Mouse (Mus musculus): ENCODE results near the gene Psg17. TPM values are rescaled to one million over a fixed set of nuclear protein-coding genes. Genes with fewer than 3 reads are reported as not detected.

The Psg17 gene
- polyA plus RNA-seq, 1 experiment: not detected

GRCm38 (mm10) chr7:18840386-18841173, 19.2 kb upstream of the Psg17 start:
- H3K4me1 ChIP-seq (ENCODE audit: control insufficient read depth, insufficient read depth, low read length): peaks cover 1% of the 10 kb centered on the region; the same call in 1 of the 2 replicates
- no peak for TF ChIP-seq CTCF (IDR thresholded peaks at IDR 0.05; ENCODE audit: control insufficient read depth, insufficient read depth, low read length)
- no peak for TF ChIP-seq POLR2A (IDR thresholded peaks at IDR 0.05; ENCODE audit: borderline replicate concordance, control insufficient read depth, low read depth, low read length)
- 3% methylated on average over 17 of the region's 17 CpGs for WGBS
- peak overlapping the region; percentile 46 for H3K4me3 ChIP-seq (replicated peaks; ENCODE audit: control insufficient read depth, low read depth, low read length)
- peak overlapping the region; percentile 63 for H3K27ac ChIP-seq (ENCODE audit: control insufficient read depth, insufficient read depth, low read depth, low read length, poor library complexity)

- H3K4me3 ChIP-seq (replicated peaks; ENCODE audit: control insufficient read depth, low read depth, low read length): peak within 1 kb of the TSS; percentile 46
- 9% methylated on average over 3 of the region's 3 CpGs for WGBS
- no peak for TF ChIP-seq POLR2A (IDR thresholded peaks at IDR 0.05; ENCODE audit: borderline replicate concordance, control insufficient read depth, low read depth, low read length)
- peaks cover 1% of the 10 kb centered on the region; the same call in 1 of the 2 replicates for H3K4me1 ChIP-seq (ENCODE audit: control insufficient read depth, insufficient read depth, low read length)
- H3K27ac ChIP-seq (ENCODE audit: control insufficient read depth, insufficient read depth, low read depth, low read length, poor library complexity): peak within 1 kb of the TSS; percentile 63
These were observed 18.5 kb upstream of the Psg17 start, which contains the start of gene Mill2 for GRCm38 (mm10) chr7:18839865-18840264. TSS of gene Mill2 (plus strand) at chr7:18839966.

GRCm38 (mm10) chr7:18832298-18832697, 10.9 kb upstream of the Psg17 start:
- H3K4me1 ChIP-seq (ENCODE audit: control insufficient read depth, insufficient read depth, low read length): no peaks in the 10 kb centered on the region
- 41% methylated on average over 13 of the region's 13 CpGs for WGBS
- no peak overlapping the region for H3K4me3 ChIP-seq (replicated peaks; ENCODE audit: control insufficient read depth, low read depth, low read length)
- H3K27ac ChIP-seq (ENCODE audit: control insufficient read depth, insufficient read depth, low read depth, low read length, poor library complexity): no peak overlapping the region
- TF ChIP-seq POLR2A (IDR thresholded peaks at IDR 0.05; ENCODE audit: borderline replicate concordance, control insufficient read depth, low read depth, low read length) (no peak), CTCF (IDR thresholded peaks at IDR 0.05; ENCODE audit: control insufficient read depth, insufficient read depth, low read length) (no peak)

GRCm38 (mm10) chr7:18829545-18829944, 8.1 kb upstream of the Psg17 start:
- TF ChIP-seq POLR2A (IDR thresholded peaks at IDR 0.05; ENCODE audit: borderline replicate concordance, control insufficient read depth, low read depth, low read length) (no peak), CTCF (IDR thresholded peaks at IDR 0.05; ENCODE audit: control insufficient read depth, insufficient read depth, low read length) (no peak)
- no peak overlapping the region for H3K27ac ChIP-seq (ENCODE audit: control insufficient read depth, insufficient read depth, low read depth, low read length, poor library complexity)
- H3K4me3 ChIP-seq (replicated peaks; ENCODE audit: control insufficient read depth, low read depth, low read length): no peak overlapping the region
- WGBS: 77% methylated on average over 7 of the region's 7 CpGs
- no peaks in the 10 kb centered on the region for H3K4me1 ChIP-seq (ENCODE audit: control insufficient read depth, insufficient read depth, low read length)

GRCm38 (mm10) chr7:18828592-18828991, 7.2 kb upstream of the Psg17 start:
- TF ChIP-seq CTCF (IDR thresholded peaks at IDR 0.05; ENCODE audit: control insufficient read depth, insufficient read depth, low read length) (no peak), POLR2A (IDR thresholded peaks at IDR 0.05; ENCODE audit: borderline replicate concordance, control insufficient read depth, low read depth, low read length) (no peak)
- no peak overlapping the region for H3K4me3 ChIP-seq (replicated peaks; ENCODE audit: control insufficient read depth, low read depth, low read length)
- no peaks in the 10 kb centered on the region for H3K4me1 ChIP-seq (ENCODE audit: control insufficient read depth, insufficient read depth, low read length)
- WGBS: 71% methylated on average over 9 of the region's 9 CpGs
- no peak overlapping the region for H3K27ac ChIP-seq (ENCODE audit: control insufficient read depth, insufficient read depth, low read depth, low read length, poor library complexity)

GRCm38 (mm10) chr7:18827792-18828546, 6.6 kb upstream of the Psg17 start:
- 66% methylated on average over 26 of the region's 26 CpGs for WGBS
- Histone ChIP-seq H3K27ac (ENCODE audit: control insufficient read depth, insufficient read depth, low read depth, low read length, poor library complexity) (no peak overlapping the region), H3K4me1 (ENCODE audit: control insufficient read depth, insufficient read depth, low read length) (no peaks in the 10 kb centered on the region), H3K4me3 (replicated peaks; ENCODE audit: control insufficient read depth, low read depth, low read length) (no peak overlapping the region)
- TF ChIP-seq POLR2A (IDR thresholded peaks at IDR 0.05; ENCODE audit: borderline replicate concordance, control insufficient read depth, low read depth, low read length): no peak
- no peak for TF ChIP-seq CTCF (IDR thresholded peaks at IDR 0.05; ENCODE audit: control insufficient read depth, insufficient read depth, low read length)

- Histone ChIP-seq H3K27ac (ENCODE audit: control insufficient read depth, insufficient read depth, low read depth, low read length, poor library complexity) (no peak overlapping the region), H3K4me1 (ENCODE audit: control insufficient read depth, insufficient read depth, low read length) (no peaks in the 10 kb centered on the region), H3K4me3 (replicated peaks; ENCODE audit: control insufficient read depth, low read depth, low read length) (no peak overlapping the region)
- whole genome bisulfite sequencing: 78% methylated on average over 9 of the region's 9 CpGs
- TF ChIP-seq POLR2A (IDR thresholded peaks at IDR 0.05; ENCODE audit: borderline replicate concordance, control insufficient read depth, low read depth, low read length): no peak
- no peak for TF ChIP-seq CTCF (IDR thresholded peaks at IDR 0.05; ENCODE audit: control insufficient read depth, insufficient read depth, low read length)
These were observed 3.1 kb downstream of the Psg17 start for GRCm38 (mm10) chr7:18818301-18818700.

GRCm38 (mm10) chr7:18803526-18803925, 17.9 kb downstream of the Psg17 start:
- TF ChIP-seq CTCF (IDR thresholded peaks at IDR 0.05; ENCODE audit: control insufficient read depth, insufficient read depth, low read length) (no peak), POLR2A (IDR thresholded peaks at IDR 0.05; ENCODE audit: borderline replicate concordance, control insufficient read depth, low read depth, low read length) (no peak)
- no peak overlapping the region for H3K27ac ChIP-seq (ENCODE audit: control insufficient read depth, insufficient read depth, low read depth, low read length, poor library complexity)
- H3K4me3 ChIP-seq (replicated peaks; ENCODE audit: control insufficient read depth, low read depth, low read length): no peak overlapping the region
- H3K4me1 ChIP-seq (ENCODE audit: control insufficient read depth, insufficient read depth, low read length): no peaks in the 10 kb centered on the region

Measured in bone marrow, adult 2 months (tissue).